Mouse (Mus musculus): Measurements from ENCODE around the gene Nbea. TPM values are rescaled to one million over a fixed set of nuclear protein-coding genes. Genes with fewer than 3 reads are reported as not detected.

The Nbea gene
- total and polyA plus RNA-seq, 3 experiments = 0.04 to 0.27 TPM; not detected in 1

GRCm38 (mm10) chr3:55649541-55649940, 534.0 kb downstream of the Nbea start:
- Histone ChIP-seq H3K27me3 (ENCODE audit: control insufficient read depth in 1 of 2, insufficient read depth in 2 of 2, low read length in 2 of 2) (no peaks in the 10 kb centered on the region), H3K9me3 (replicated peaks; ENCODE audit: insufficient read depth, low read length) (no peaks in the 10 kb centered on the region), H3K4me3 (ENCODE audit: control insufficient read depth in 1 of 2, insufficient read depth in 1 of 2, low read depth in 2 of 2, low read length in 2 of 2) (no peak overlapping the region), H3K36me3 (ENCODE audit: control insufficient read depth in 1 of 2, insufficient read depth in 2 of 2, low read length in 2 of 2) (no peaks in the 10 kb centered on the region), H3K79me2 (ENCODE audit: control insufficient read depth, insufficient read depth, low read length, poor library complexity) (no peaks in the 10 kb centered on the region), H3K4me1 (ENCODE audit: control insufficient read depth in 1 of 2, insufficient read depth in 2 of 2, low read length in 2 of 2) (no peaks in the 10 kb centered on the region), H3K27ac (ENCODE audit: control insufficient read depth, low read depth, low read length) (no peak overlapping the region), H3K9ac (ENCODE audit: control insufficient read depth, low read depth, low read length, poor library complexity, severe bottlenecking) (no peak overlapping the region)
- TF ChIP-seq MAFK (IDR thresholded peaks at IDR 0.05; ENCODE audit: borderline replicate concordance, low read depth, low read length) = no peak
- no peak for TF ChIP-seq HCFC1 (IDR thresholded peaks at IDR 0.05; ENCODE audit: low read depth, low read length)
- no peak for TF ChIP-seq ELF1 (IDR thresholded peaks at IDR 0.05; ENCODE audit: low read depth, low read length)
- no peak for TF ChIP-seq BHLHE40 (IDR thresholded peaks at IDR 0.05; ENCODE audit: borderline replicate concordance, low read depth, low read length)
- no peak for TF ChIP-seq POLR2AphosphoS5 (IDR thresholded peaks at IDR 0.05; ENCODE audit: borderline replicate concordance, low read depth, low read length)
- no peak for TF ChIP-seq MAZ (IDR thresholded peaks at IDR 0.05; ENCODE audit: low read depth, low read length)
- TF ChIP-seq KAT2A (conservative IDR thresholded peaks at IDR 0.05; ENCODE audit: low read depth, low read length) = no peak
- no peak for TF ChIP-seq CTCF (IDR thresholded peaks at IDR 0.05 in 2 of 3, conservative IDR thresholded peaks at IDR 0.05 in 1 of 3; ENCODE audit: control insufficient read depth in 1 of 3, insufficient read depth in 1 of 3, low read depth in 2 of 3, low read length in 3 of 3, poor library complexity in 1 of 3, severe bottlenecking in 1 of 3)
- TF ChIP-seq RCOR1 (IDR thresholded peaks at IDR 0.05; ENCODE audit: low read depth, low read length) = no peak
- no peak for TF ChIP-seq POLR2AphosphoS2 (IDR thresholded peaks at IDR 0.05; ENCODE audit: low read length)
- no peak for TF ChIP-seq ZC3H11A (IDR thresholded peaks at IDR 0.05; ENCODE audit: low read depth, low read length)
- no peak for TF ChIP-seq NRF1 (IDR thresholded peaks at IDR 0.05; ENCODE audit: insufficient read depth, low read depth, low read length, poor library complexity, severe bottlenecking)
- TF ChIP-seq GATA1 (IDR thresholded peaks at IDR 0.05; ENCODE audit: low read depth, low read length) = no peak
- no peak for TF ChIP-seq CHD1 (IDR thresholded peaks at IDR 0.05; ENCODE audit: low read depth, low read length)
- TF ChIP-seq SIN3A (IDR thresholded peaks at IDR 0.05; ENCODE audit: low read length) = no peak
- TF ChIP-seq MAX (IDR thresholded peaks at IDR 0.05; ENCODE audit: low read length) = no peak
- no peak for DNase-seq (ENCODE audit: low read depth, low spot score)

- H3K79me2 ChIP-seq (ENCODE audit: control insufficient read depth, insufficient read depth, low read length, poor library complexity) = no peaks in the 10 kb centered on the region
- no peak overlapping the region for H3K27ac ChIP-seq (ENCODE audit: control insufficient read depth, low read depth, low read length)
- no peaks in the 10 kb centered on the region for H3K36me3 ChIP-seq (ENCODE audit: control insufficient read depth in 1 of 2, insufficient read depth in 2 of 2, low read length in 2 of 2)
- no peaks in the 10 kb centered on the region for H3K9me3 ChIP-seq (replicated peaks; ENCODE audit: insufficient read depth, low read length)
- no peaks in the 10 kb centered on the region for H3K27me3 ChIP-seq (ENCODE audit: control insufficient read depth in 1 of 2, insufficient read depth in 2 of 2, low read length in 2 of 2)
- H3K9ac ChIP-seq (ENCODE audit: control insufficient read depth, low read depth, low read length, poor library complexity, severe bottlenecking) = no peak overlapping the region
- H3K4me1 ChIP-seq (ENCODE audit: control insufficient read depth in 1 of 2, insufficient read depth in 2 of 2, low read length in 2 of 2) = no peaks in the 10 kb centered on the region
- DNase-seq (ENCODE audit: low read depth, low spot score) = no peak
- no peak for TF ChIP-seq POLR2AphosphoS5 (IDR thresholded peaks at IDR 0.05; ENCODE audit: borderline replicate concordance, low read depth, low read length)
- H3K4me3 ChIP-seq (ENCODE audit: control insufficient read depth in 1 of 2, insufficient read depth in 1 of 2, low read depth in 2 of 2, low read length in 2 of 2) = no peak overlapping the region
These were observed 535.2 kb downstream of the Nbea start for GRCm38 (mm10) chr3:55648299-55648698.
